8 mouse cellular contexts compared by ENCODE assay signal in the genomic region with DNA sequence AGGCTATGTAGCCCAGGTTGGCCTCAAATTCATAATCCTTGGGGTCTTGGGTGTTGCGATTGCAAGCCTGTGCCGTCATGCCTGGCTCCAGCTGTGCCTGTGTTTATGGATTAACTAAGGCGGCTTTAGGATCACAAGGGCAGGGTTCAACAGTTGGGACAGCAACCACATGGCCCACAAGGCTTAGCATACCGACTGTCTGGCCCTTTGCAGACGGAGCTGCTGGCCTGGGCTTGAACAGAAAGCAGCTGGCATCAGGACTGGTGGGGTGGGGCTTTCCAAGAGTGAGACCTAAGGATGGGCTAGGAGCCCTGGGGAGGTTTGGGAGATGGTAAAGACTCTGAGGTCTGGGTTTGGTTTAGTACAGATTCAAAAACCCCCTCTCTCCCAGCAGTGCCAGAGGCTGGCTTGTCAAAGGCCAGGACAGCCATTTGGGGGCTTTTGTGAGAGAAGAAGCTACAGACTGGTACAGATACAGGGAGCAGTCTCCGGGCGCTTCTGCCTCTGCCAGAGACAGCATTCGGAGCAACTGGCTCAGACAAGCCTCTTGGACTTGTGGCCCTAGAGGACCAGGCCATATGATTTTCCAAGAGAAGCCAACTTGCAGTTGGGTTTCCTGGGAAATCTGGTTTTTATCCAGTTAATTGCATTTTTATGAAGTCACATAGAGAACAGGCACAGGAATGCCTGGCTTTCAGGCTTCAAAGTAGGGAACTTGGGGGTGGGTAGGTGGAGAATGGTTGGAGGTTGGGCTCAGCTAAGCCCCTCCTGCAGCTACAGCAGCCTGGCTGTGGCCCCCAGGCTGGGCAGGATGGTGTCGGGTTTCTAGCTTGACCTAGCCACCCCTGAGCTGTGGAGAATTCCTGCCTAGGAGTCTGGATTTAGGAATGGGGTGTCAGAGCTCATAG. TPM values are rescaled to one million over a fixed set of nuclear protein-coding genes. Genes with fewer than 3 reads are reported as not detected.
A peak's percentile ranks its signal among the peaks of the same experiment; 100 is the strongest.
DNase-seq lines count a peak whose midpoint lies in the region; ATAC-seq and TF ChIP-seq lines count a peak whose summit lies in the region.

No protein-coding gene starts in this region.

- no peak for TF ChIP-seq CTCF in midbrain, postnatal 0 days (IDR thresholded peaks at IDR 0.05)

- H3K4me2 ChIP-seq in midbrain, embryonic 11.5 days = no peak overlapping the region
- no peak overlapping the region for H3K4me2 ChIP-seq in midbrain, postnatal 0 days (ENCODE audit: low read depth, low read length, poor library complexity, severe bottlenecking)
- no peak overlapping the region for H3K4me2 ChIP-seq in hindbrain, embryonic 12.5 days (replicated peaks)
- H3K4me2 ChIP-seq in stomach, embryonic 15.5 days = peak overlapping the region; percentile 47

- ATAC-seq in midbrain, embryonic 11.5 days (ENCODE audit: low FRiP score) = peak; percentile 57
- no peak; the same call in 1 of the 2 replicates for ATAC-seq in midbrain, postnatal 0 days (ENCODE audit: low FRiP score)
- ATAC-seq in hindbrain, embryonic 12.5 days (ENCODE audit: low FRiP score) = no peak
- peak; percentile 29 for ATAC-seq in stomach, embryonic 15.5 days (ENCODE audit: insufficient read depth, low FRiP score, low read depth)

- 27% methylated on average over 9 of the region's 9 CpGs for whole genome bisulfite sequencing in midbrain, embryonic 11.5 days
- 28% methylated on average over 9 of the region's 9 CpGs for WGBS in midbrain, postnatal 0 days
- WGBS in hindbrain, embryonic 12.5 days = 42% methylated on average over 9 of the region's 9 CpGs
- WGBS in stomach, embryonic 15.5 days = 38% methylated on average over 9 of the region's 9 CpGs

- intact Hi-C loops in gastrocnemius, postnatal 36 days (cut with DNase I) = no loop called here

- H3K27me3 ChIP-seq in midbrain, embryonic 11.5 days (ENCODE audit: control insufficient read depth, insufficient read depth, low read length) = no peaks in the 10 kb centered on the region
- no peaks in the 10 kb centered on the region for H3K27me3 ChIP-seq in midbrain, postnatal 0 days (ENCODE audit: insufficient read depth, low read length)
- H3K27me3 ChIP-seq in hindbrain, embryonic 12.5 days = no peaks in the 10 kb centered on the region
- no peaks in the 10 kb centered on the region for H3K27me3 ChIP-seq in stomach, embryonic 15.5 days (replicated peaks)

- H3K9ac ChIP-seq in midbrain, embryonic 11.5 days (ENCODE audit: low read length) = 0 out of 2 replicates have a peak overlapping the region, but pooled peaks have one; percentile 33
- H3K9ac ChIP-seq in midbrain, postnatal 0 days (replicated peaks; ENCODE audit: low read length, poor library complexity, severe bottlenecking) = no peak overlapping the region
- H3K9ac ChIP-seq in hindbrain, embryonic 12.5 days = no peak overlapping the region
- no peak overlapping the region for H3K9ac ChIP-seq in stomach, embryonic 15.5 days

- peak; percentile 89 for DNase-seq in midbrain, embryonic 11.5 days (ENCODE audit: low spot score, missing footprints)
- no peak for DNase-seq in midbrain, postnatal 0 days (ENCODE audit: low spot score)
- DNase-seq in liver = peak; percentile 52
- no peak for DNase-seq in adrenal gland, adult 8-10 months
- no peak for DNase-seq in gastrocnemius, postnatal 36 days
- no peak for DNase-seq in left cerebral cortex, adult 18-20 months (ENCODE audit: low spot score in 2 of 2)

- H3K4me1 ChIP-seq in midbrain, embryonic 11.5 days (ENCODE audit: control insufficient read depth, insufficient read depth, low read length) = peaks cover 27% of the 10 kb centered on the region
- H3K4me1 ChIP-seq in midbrain, postnatal 0 days (ENCODE audit: insufficient read depth, low read length) = peaks cover 8% of the 10 kb centered on the region; the same call in 1 of the 2 replicates
- peaks cover 30% of the 10 kb centered on the region for H3K4me1 ChIP-seq in hindbrain, embryonic 12.5 days
- peaks cover 37% of the 10 kb centered on the region for H3K4me1 ChIP-seq in stomach, embryonic 15.5 days

- H3K4me3 ChIP-seq in midbrain, embryonic 11.5 days (ENCODE audit: low read depth, low read length) = no peak overlapping the region
- H3K4me3 ChIP-seq in midbrain, postnatal 0 days (ENCODE audit: low read depth, low read length) = no peak overlapping the region
- no peak overlapping the region for H3K4me3 ChIP-seq in hindbrain, embryonic 12.5 days
- H3K4me3 ChIP-seq in stomach, embryonic 15.5 days (replicated peaks) = no peak overlapping the region

- H3K36me3 ChIP-seq in midbrain, embryonic 11.5 days (ENCODE audit: control insufficient read depth, insufficient read depth, low read length) = no peaks in the 10 kb centered on the region
- no peaks in the 10 kb centered on the region for H3K36me3 ChIP-seq in midbrain, postnatal 0 days (ENCODE audit: insufficient read depth, low read length)
- H3K36me3 ChIP-seq in hindbrain, embryonic 12.5 days = peaks cover 5% of the 10 kb centered on the region
- H3K36me3 ChIP-seq in stomach, embryonic 15.5 days = peaks cover 4% of the 10 kb centered on the region

- H3K27ac ChIP-seq in midbrain, embryonic 11.5 days (ENCODE audit: low read depth, low read length) = no peak overlapping the region; the same call in 1 of the 2 replicates
- no peak overlapping the region for H3K27ac ChIP-seq in midbrain, postnatal 0 days (ENCODE audit: low read depth, low read length)
- H3K27ac ChIP-seq in hindbrain, embryonic 12.5 days = peak overlapping the region; percentile 70
- H3K27ac ChIP-seq in stomach, embryonic 15.5 days = peak overlapping the region; percentile 68

- H3K9me3 ChIP-seq in midbrain, embryonic 11.5 days (ENCODE audit: control insufficient read depth, low read length) = no peaks in the 10 kb centered on the region
- H3K9me3 ChIP-seq in midbrain, postnatal 0 days (ENCODE audit: low read length) = no peaks in the 10 kb centered on the region
- no peaks in the 10 kb centered on the region for H3K9me3 ChIP-seq in hindbrain, embryonic 12.5 days (replicated peaks)
- H3K9me3 ChIP-seq in stomach, embryonic 15.5 days = no peaks in the 10 kb centered on the region

RNA-seq across cellular contexts. Expression of gene Adnp, which starts 37.8 kb away (rescaled TPM):
- 6.0 and 9.7 TPM in 2 replicates for polyA plus RNA-seq in midbrain, embryonic 11.5 days (2014; fragmentation: Nextera tagmentation; extraction: Ambion mirVana)
- total RNA-seq in midbrain, postnatal 0 days (2014; rRNA removed) = 24.9 and 56.5 TPM in 2 replicates
- polyA plus RNA-seq in midbrain, postnatal 0 days (2015; fragmentation: Nextera tagmentation; extraction: Ambion mirVana) = 10.3 and 15.4 TPM in 2 replicates
- polyA plus RNA-seq in hindbrain, embryonic 12.5 days (2016; fragmentation: Nextera tagmentation; extraction: Ambion mirVana) = 19.1 and 20.6 TPM in 2 replicates
- 10.2 and 10.5 TPM in 2 replicates for polyA plus RNA-seq in stomach, embryonic 15.5 days (2015; fragmentation: Nextera tagmentation; extraction: Ambion mirVana)
- total RNA-seq in adrenal gland, adult 8-10 months (2022) = 10 to 100 TPM; 49.1 to 73.9 (median 56.2) TPM
- total RNA-seq in gastrocnemius, postnatal 36 days (2021) = 10 to 100 TPM; 15.1 to 18.0 TPM
- total RNA-seq in left cerebral cortex, adult 18-20 months (2021) = 10 to 100 TPM; 73.0 to 78.9 TPM

Comparison
In these comparisons a context has a peak if more than half of its experiments do, and no peak if none do; other contexts are left out.
1. ATAC-seq: peak in midbrain, embryonic 11.5 days (single experiment) and stomach, embryonic 15.5 days (single experiment); none in midbrain, postnatal 0 days (single experiment) and hindbrain, embryonic 12.5 days (single experiment).
2. DNase-seq: peak in midbrain, embryonic 11.5 days (single experiment) and liver (single experiment); none in midbrain, postnatal 0 days (single experiment), adrenal gland, adult 8-10 months (single experiment), gastrocnemius, postnatal 36 days (0 of 2) and left cerebral cortex, adult 18-20 months (0 of 2).
3. H3K27ac ChIP-seq: peak in hindbrain, embryonic 12.5 days (single experiment) and stomach, embryonic 15.5 days (single experiment); none in midbrain, embryonic 11.5 days (single experiment) and midbrain, postnatal 0 days (single experiment).